Mouse (Mus musculus): ENCODE data around the gene Rccd1. TPM values are rescaled to one million over a fixed set of nuclear protein-coding genes. Genes with fewer than 3 reads are reported as not detected.

Rccd1 gene
- polyA plus RNA-seq, 1 experiment from 2014 or later = 6.8 TPM

DNA sequence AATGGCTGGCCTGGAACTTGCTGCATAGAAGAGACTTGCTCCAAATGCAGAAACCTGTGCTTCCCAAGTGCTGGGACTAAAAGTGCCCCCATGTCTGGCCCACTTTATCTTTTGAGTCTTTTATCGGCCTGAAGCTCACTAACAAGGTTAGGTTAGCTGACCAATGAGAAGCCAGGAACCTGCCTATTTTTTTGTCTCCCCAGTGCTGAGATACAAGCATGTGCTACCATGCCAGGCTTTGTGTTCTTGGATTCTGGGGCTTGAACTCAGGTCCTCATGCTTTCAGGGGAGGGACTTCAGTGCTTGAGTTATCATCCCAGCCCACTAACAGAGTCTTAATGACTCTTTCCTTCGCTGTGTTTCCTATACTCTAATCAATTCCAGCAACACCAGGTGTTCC lies 66.5 kb downstream of the Rccd1 start:
- Histone ChIP-seq H3K4me2 (ENCODE audit: low read depth, low read length) (no peak overlapping the region), H3K27me3 (replicated peaks; ENCODE audit: control insufficient read depth, insufficient read depth, low read length) (peaks cover 12% of the 10 kb centered on the region; the same call in 1 of the 2 replicates), H3K4me3 (ENCODE audit: low read depth, low read length) (no peak overlapping the region), H3K9ac (ENCODE audit: low read depth, low read length) (no peak overlapping the region), H3K9me3 (ENCODE audit: control insufficient read depth, low read length) (no peaks in the 10 kb centered on the region), H3K27ac (replicated peaks; ENCODE audit: low read depth, low read length) (no peak overlapping the region), H3K4me1 (ENCODE audit: control insufficient read depth, insufficient read depth, low read length) (peaks cover 6% of the 10 kb centered on the region), H3K36me3 (ENCODE audit: control insufficient read depth, insufficient read depth, low read length) (no peaks in the 10 kb centered on the region)
- DNase-seq (ENCODE audit: low spot score) (no peak), ATAC-seq (ENCODE audit: low read depth) (no peak)
- 65% methylated on average over 2 of the region's 2 CpGs for WGBS

GRCm38 (mm10) chr7:80255981-80256380 lies 68.3 kb downstream of the Rccd1 start:
- no peaks in the 10 kb centered on the region for H3K36me3 ChIP-seq (ENCODE audit: control insufficient read depth, insufficient read depth, low read length)
- WGBS = 67% methylated on average over 2 of the region's 2 CpGs
- no peak overlapping the region for H3K27ac ChIP-seq (replicated peaks; ENCODE audit: low read depth, low read length)
- DNase-seq (ENCODE audit: low spot score) (no peak), ATAC-seq (ENCODE audit: low read depth) (no peak)
- no peak overlapping the region for H3K4me3 ChIP-seq (ENCODE audit: low read depth, low read length)
- H3K27me3 ChIP-seq (replicated peaks; ENCODE audit: control insufficient read depth, insufficient read depth, low read length) = peaks cover 12% of the 10 kb centered on the region; the same call in 1 of the 2 replicates
- no peaks in the 10 kb centered on the region for H3K9me3 ChIP-seq (ENCODE audit: control insufficient read depth, low read length)
- no peaks in the 10 kb centered on the region for H3K4me1 ChIP-seq (ENCODE audit: control insufficient read depth, insufficient read depth, low read length)
- no peak overlapping the region for H3K4me2 ChIP-seq (ENCODE audit: low read depth, low read length)
- H3K9ac ChIP-seq (ENCODE audit: low read depth, low read length) = no peak overlapping the region

GRCm38 (mm10) chr7:80252886-80253285 lies 71.4 kb downstream of the Rccd1 start:
- H3K4me3 ChIP-seq (ENCODE audit: low read depth, low read length) = no peak overlapping the region
- WGBS = 85% methylated on average over 11 of the region's 11 CpGs
- H3K4me2 ChIP-seq (ENCODE audit: low read depth, low read length) = no peak overlapping the region
- ATAC-seq (ENCODE audit: low read depth) (no peak), DNase-seq (ENCODE audit: low spot score) (no peak)
- H3K27ac ChIP-seq (replicated peaks; ENCODE audit: low read depth, low read length) = no peak overlapping the region
- H3K27me3 ChIP-seq (replicated peaks; ENCODE audit: control insufficient read depth, insufficient read depth, low read length) = 0 out of 2 replicates have a peak, but pooled peaks cover 4% of the 10 kb centered on the region
- H3K9me3 ChIP-seq (ENCODE audit: control insufficient read depth, low read length) = no peaks in the 10 kb centered on the region
- H3K9ac ChIP-seq (ENCODE audit: low read depth, low read length) = no peak overlapping the region
- no peaks in the 10 kb centered on the region for H3K36me3 ChIP-seq (ENCODE audit: control insufficient read depth, insufficient read depth, low read length)
- no peaks in the 10 kb centered on the region for H3K4me1 ChIP-seq (ENCODE audit: control insufficient read depth, insufficient read depth, low read length)

DNA sequence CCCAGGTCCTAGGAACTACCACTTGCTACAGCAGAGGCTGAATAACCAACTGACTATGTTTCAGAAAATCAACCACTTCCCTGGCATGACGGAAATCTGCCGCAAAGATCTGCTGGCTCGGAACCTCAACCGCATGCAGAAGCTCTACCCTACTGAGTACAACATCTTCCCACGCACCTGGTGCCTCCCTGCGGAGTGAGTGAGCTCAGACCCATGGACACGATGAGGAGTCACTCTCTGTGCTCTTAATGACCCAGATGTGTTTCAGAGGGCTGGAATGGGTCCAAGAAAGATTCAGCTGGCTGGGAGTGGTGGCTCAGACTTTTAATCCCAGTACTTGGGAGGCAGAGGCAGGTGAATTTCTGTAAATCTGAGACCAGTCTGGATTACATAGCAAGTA lies 71.8 kb downstream of the Rccd1 start:
- ATAC-seq (ENCODE audit: low read depth) = no peak
- no peaks in the 10 kb centered on the region for H3K36me3 ChIP-seq (ENCODE audit: control insufficient read depth, insufficient read depth, low read length)
- no peak overlapping the region for H3K4me2 ChIP-seq (ENCODE audit: low read depth, low read length)
- DNase-seq (ENCODE audit: low spot score) = no peak
- no peaks in the 10 kb centered on the region for H3K9me3 ChIP-seq (ENCODE audit: control insufficient read depth, low read length)
- no peak overlapping the region for H3K4me3 ChIP-seq (ENCODE audit: low read depth, low read length)
- no peak overlapping the region for H3K9ac ChIP-seq (ENCODE audit: low read depth, low read length)
- WGBS = 75% methylated on average over 7 of the region's 7 CpGs
- no peak overlapping the region for H3K27ac ChIP-seq (replicated peaks; ENCODE audit: low read depth, low read length)
- no peaks in the 10 kb centered on the region for H3K4me1 ChIP-seq (ENCODE audit: control insufficient read depth, insufficient read depth, low read length)
- 0 out of 2 replicates have a peak, but pooled peaks cover 4% of the 10 kb centered on the region for H3K27me3 ChIP-seq (replicated peaks; ENCODE audit: control insufficient read depth, insufficient read depth, low read length)

DNA sequence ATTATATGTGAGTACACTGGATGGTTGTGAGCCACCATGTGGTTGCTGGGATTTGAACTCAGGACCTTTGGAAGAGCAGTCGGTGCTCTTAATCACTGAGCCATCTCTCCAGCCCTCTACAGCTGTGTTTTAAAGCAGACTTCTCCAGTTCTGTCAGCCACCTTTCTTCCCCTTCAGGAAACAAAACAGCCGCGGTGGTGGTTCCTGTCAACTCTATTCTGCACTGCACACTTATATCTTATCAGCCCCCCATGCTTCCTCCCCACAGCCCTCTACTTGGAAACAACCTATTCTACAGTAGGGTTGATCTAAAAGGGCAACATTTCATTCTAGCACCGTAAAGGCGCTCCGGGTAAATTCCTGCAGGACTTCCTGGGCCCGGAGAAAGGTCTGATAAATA lies 77.4 kb downstream of the Rccd1 start:
- Histone ChIP-seq H3K4me3 (ENCODE audit: low read depth, low read length) (peak overlapping the region; percentile 57), H3K4me1 (ENCODE audit: control insufficient read depth, insufficient read depth, low read length) (no peaks in the 10 kb centered on the region), H3K4me2 (ENCODE audit: low read depth, low read length) (peak overlapping the region; percentile 58), H3K9ac (ENCODE audit: low read depth, low read length) (no peak overlapping the region), H3K9me3 (ENCODE audit: control insufficient read depth, low read length) (no peaks in the 10 kb centered on the region), H3K36me3 (ENCODE audit: control insufficient read depth, insufficient read depth, low read length) (no peaks in the 10 kb centered on the region), H3K27me3 (replicated peaks; ENCODE audit: control insufficient read depth, insufficient read depth, low read length) (no peaks in the 10 kb centered on the region), H3K27ac (replicated peaks; ENCODE audit: low read depth, low read length) (no peak overlapping the region; the same call in 1 of the 2 replicates)
- 57% methylated on average over 7 of the region's 7 CpGs for WGBS
- no peak for ATAC-seq (ENCODE audit: low read depth)
- DNase-seq (ENCODE audit: low spot score) = no peak

- Histone ChIP-seq H3K9ac (ENCODE audit: low read depth, low read length) (peak within 1 kb of the TSS; percentile 70), H3K4me3 (ENCODE audit: low read depth, low read length) (peak within 1 kb of the TSS; percentile 57), H3K4me1 (ENCODE audit: control insufficient read depth, insufficient read depth, low read length) (no peaks in the 10 kb centered on the region), H3K36me3 (ENCODE audit: control insufficient read depth, insufficient read depth, low read length) (no peaks in the 10 kb centered on the region), H3K4me2 (ENCODE audit: low read depth, low read length) (peak within 1 kb of the TSS; percentile 58), H3K27ac (replicated peaks; ENCODE audit: low read depth, low read length) (no peak within 1 kb of the TSS; the same call in 1 of the 2 replicates), H3K9me3 (ENCODE audit: control insufficient read depth, low read length) (no peaks in the 10 kb centered on the region), H3K27me3 (replicated peaks; ENCODE audit: control insufficient read depth, insufficient read depth, low read length) (no peaks in the 10 kb centered on the region)
- DNase-seq (ENCODE audit: low spot score) (peak; percentile 99), ATAC-seq (ENCODE audit: low read depth) (peak; percentile 98)
- WGBS = 0% methylated on average over 46 of the region's 48 CpGs
These were observed 78.0 kb downstream of the Rccd1 start, which contains the start of gene Ttll13 for GRCm38 (mm10) chr7:80246148-80246721. Ttll13 (plus strand) TSS chr7:80246376.

GRCm38 (mm10) chr7:80244851-80245250 lies 79.4 kb downstream of the Rccd1 start:
- H3K4me3 ChIP-seq (ENCODE audit: low read depth, low read length) = no peak overlapping the region
- 95% methylated on average over 4 of the region's 4 CpGs for WGBS
- H3K4me1 ChIP-seq (ENCODE audit: control insufficient read depth, insufficient read depth, low read length) = no peaks in the 10 kb centered on the region
- DNase-seq (ENCODE audit: low spot score) (no peak), ATAC-seq (ENCODE audit: low read depth) (no peak)
- no peak overlapping the region for H3K4me2 ChIP-seq (ENCODE audit: low read depth, low read length)
- H3K36me3 ChIP-seq (ENCODE audit: control insufficient read depth, insufficient read depth, low read length) = 0 out of 2 replicates have a peak, but pooled peaks cover 8% of the 10 kb centered on the region
- no peaks in the 10 kb centered on the region for H3K27me3 ChIP-seq (replicated peaks; ENCODE audit: control insufficient read depth, insufficient read depth, low read length)
- H3K9ac ChIP-seq (ENCODE audit: low read depth, low read length) = no peak overlapping the region
- no peak overlapping the region for H3K27ac ChIP-seq (replicated peaks; ENCODE audit: low read depth, low read length)
- H3K9me3 ChIP-seq (ENCODE audit: control insufficient read depth, low read length) = no peaks in the 10 kb centered on the region

Data from embryonic facial prominence, embryonic 14.5 days (tissue).